Mouse (Mus musculus) megakaryocyte, embryonic 14.5 days (primary cell): Measurements from ENCODE around the gene Myh7b.

Experiments
- FLI1 ChIP-seq: IDR thresholded peaks from 2 replicates; pipeline ENCODE4 v1.6.1; 2012; ENCODE audit warnings: low read length, inconsistent platforms, mixed read lengths
- GATA1 ChIP-seq: IDR thresholded peaks from 3 replicates; pipeline ENCODE4 v1.6.1; 2012; ENCODE audit warnings: mixed read lengths, low read length, inconsistent platforms, borderline replicate concordance

- TF ChIP-seq GATA1 (no peak), FLI1 (no peak)
Observed at GRCm38 (mm10) chr2:155567751-155568150, 43.3 kb upstream of the Myh7b start.
